Mouse (Mus musculus): ENCODE data around the gene Col4a3. TPM values are rescaled to one million over a fixed set of nuclear protein-coding genes. Genes with fewer than 3 reads are reported as not detected.

Gene Col4a3
- total and polyA plus RNA-seq, 2 experiments from 2014 or later, result 0.27 to 0.35 TPM

DNA sequence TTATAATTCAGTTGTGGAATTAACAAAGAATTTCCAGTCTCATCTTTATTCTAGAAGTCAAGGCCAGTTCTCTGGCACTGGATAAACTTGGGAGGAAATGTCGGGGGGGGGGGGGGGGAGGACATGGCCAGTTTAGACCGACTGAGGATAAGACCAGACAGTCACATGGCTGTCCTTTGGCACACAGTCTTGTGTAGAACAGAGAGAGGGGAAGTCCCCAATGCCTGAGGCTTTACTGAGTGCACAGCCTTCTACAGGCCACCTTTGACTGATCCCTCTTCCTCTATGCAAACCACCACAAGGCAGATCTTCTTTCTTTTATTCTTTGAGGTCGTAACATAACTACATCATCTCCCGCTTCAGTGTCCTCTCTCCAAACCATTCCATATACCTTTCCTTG lies 49.6 kb downstream of the Col4a3 start:
- 91% methylated on average over 3 of the region's 4 CpGs for WGBS
- DNase-seq (ENCODE audit: low spot score) (no peak), ATAC-seq (ENCODE audit: low FRiP score) (no peak)
- Histone ChIP-seq H3K4me2 (ENCODE audit: low read depth, low read length, poor library complexity, severe bottlenecking) (no peak overlapping the region), H3K27me3 (ENCODE audit: insufficient read depth, low read length) (no peaks in the 10 kb centered on the region), H3K4me1 (ENCODE audit: insufficient read depth, low read length) (no peaks in the 10 kb centered on the region), H3K9me3 (ENCODE audit: low read length) (no peaks in the 10 kb centered on the region), H3K36me3 (ENCODE audit: insufficient read depth, low read length) (no peaks in the 10 kb centered on the region), H3K9ac (replicated peaks; ENCODE audit: low read length, poor library complexity, severe bottlenecking) (no peak overlapping the region), H3K27ac (ENCODE audit: low read depth, low read length) (no peak overlapping the region), H3K4me3 (ENCODE audit: low read depth, low read length) (no peak overlapping the region)
- TF ChIP-seq CTCF (IDR thresholded peaks at IDR 0.05), result no peak

DNA sequence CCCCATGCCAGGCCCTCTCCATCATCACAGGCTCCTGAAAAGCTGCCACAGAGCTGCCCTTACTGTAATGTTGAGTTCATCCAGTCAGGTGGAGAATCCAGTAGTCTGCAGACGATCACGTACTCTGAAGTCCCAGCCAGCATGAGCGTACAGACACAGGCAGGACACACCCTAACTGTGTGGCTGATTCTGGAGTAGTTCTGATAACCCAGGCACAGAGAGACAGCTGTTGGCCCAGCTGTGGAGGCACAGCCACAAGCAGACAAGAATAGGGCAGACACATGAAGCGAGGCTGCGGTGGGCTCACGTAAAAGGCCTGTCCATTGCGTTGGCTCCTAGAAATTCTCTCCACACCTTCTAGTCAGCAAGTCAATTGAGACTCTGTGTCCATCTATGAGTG lies 50.7 kb downstream of the Col4a3 start:
- H3K4me2 ChIP-seq (ENCODE audit: low read depth, low read length, poor library complexity, severe bottlenecking), result no peak overlapping the region
- no peaks in the 10 kb centered on the region for H3K27me3 ChIP-seq (ENCODE audit: insufficient read depth, low read length)
- no peak for ATAC-seq (ENCODE audit: low FRiP score)
- H3K36me3 ChIP-seq (ENCODE audit: insufficient read depth, low read length), result no peaks in the 10 kb centered on the region
- H3K27ac ChIP-seq (ENCODE audit: low read depth, low read length), result no peak overlapping the region
- no peak for DNase-seq (ENCODE audit: low spot score)
- TF ChIP-seq CTCF (IDR thresholded peaks at IDR 0.05), result no peak
- no peak overlapping the region for H3K4me3 ChIP-seq (ENCODE audit: low read depth, low read length)
- 95% methylated on average over 7 of the region's 7 CpGs for WGBS
- no peaks in the 10 kb centered on the region for H3K4me1 ChIP-seq (ENCODE audit: insufficient read depth, low read length)
- no peak overlapping the region for H3K9ac ChIP-seq (replicated peaks; ENCODE audit: low read length, poor library complexity, severe bottlenecking)
- no peaks in the 10 kb centered on the region for H3K9me3 ChIP-seq (ENCODE audit: low read length)

DNA sequence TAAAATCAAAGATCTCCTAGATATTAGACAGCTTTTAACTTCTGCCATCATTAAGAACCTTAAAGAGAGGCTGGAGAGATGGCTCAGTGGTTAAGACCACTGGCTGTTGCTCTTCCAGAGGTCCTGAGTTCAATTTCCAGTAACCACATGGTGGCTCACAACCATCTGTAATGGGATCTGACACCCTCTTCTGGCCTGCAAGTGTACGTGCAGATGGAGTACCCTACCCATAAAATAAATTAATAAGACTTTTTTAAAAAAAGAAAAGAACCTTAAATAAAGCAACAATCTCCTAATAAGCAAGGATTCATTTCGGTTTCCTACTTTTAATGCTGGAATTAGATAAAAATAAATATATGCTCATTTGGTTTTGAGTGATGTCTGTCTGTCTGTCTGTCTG lies 51.7 kb downstream of the Col4a3 start:
- Histone ChIP-seq H3K27me3 (ENCODE audit: insufficient read depth, low read length) (no peaks in the 10 kb centered on the region), H3K9me3 (ENCODE audit: low read length) (no peaks in the 10 kb centered on the region), H3K27ac (ENCODE audit: low read depth, low read length) (no peak overlapping the region), H3K4me1 (ENCODE audit: insufficient read depth, low read length) (no peaks in the 10 kb centered on the region), H3K4me2 (ENCODE audit: low read depth, low read length, poor library complexity, severe bottlenecking) (no peak overlapping the region), H3K36me3 (ENCODE audit: insufficient read depth, low read length) (no peaks in the 10 kb centered on the region), H3K4me3 (ENCODE audit: low read depth, low read length) (no peak overlapping the region), H3K9ac (replicated peaks; ENCODE audit: low read length, poor library complexity, severe bottlenecking) (no peak overlapping the region)
- TF ChIP-seq CTCF (IDR thresholded peaks at IDR 0.05), result no peak
- WGBS, result 86% methylated on average over 2 of the region's 2 CpGs
- DNase-seq (ENCODE audit: low spot score), result no peak
- ATAC-seq (ENCODE audit: low FRiP score), result no peak

DNA sequence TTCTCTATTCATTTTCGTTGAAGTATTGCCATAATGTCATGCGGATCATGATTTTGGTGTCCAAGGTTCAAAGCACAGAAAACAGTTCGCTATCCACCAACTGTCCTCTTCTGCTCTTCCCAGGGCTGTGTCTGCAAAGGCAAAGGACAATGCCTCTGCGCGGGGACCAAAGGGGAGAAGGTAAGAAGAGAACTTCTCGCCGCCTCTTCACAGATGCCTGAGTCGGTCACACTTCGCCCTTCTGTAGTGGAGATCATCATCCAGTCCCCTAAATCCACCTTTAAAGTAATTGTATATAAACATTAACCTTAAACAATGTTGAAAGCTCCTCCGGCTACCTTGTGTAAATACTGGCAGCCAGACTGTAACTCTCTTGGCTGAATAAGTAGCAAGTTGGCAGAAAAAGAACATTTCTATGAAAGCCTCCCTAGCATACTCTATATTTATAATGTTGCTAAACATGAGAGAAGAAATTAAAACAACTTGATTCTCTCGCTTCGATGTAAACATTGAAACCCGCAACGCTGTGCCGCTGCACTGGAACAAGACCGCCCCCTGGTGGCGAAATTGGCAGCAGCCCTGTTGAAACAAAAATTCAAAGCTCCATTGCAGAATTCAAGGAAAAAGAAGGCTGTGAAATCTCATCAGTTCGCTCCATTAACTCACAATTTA lies 54.7 kb downstream of the Col4a3 start:
- ATAC-seq (ENCODE audit: low FRiP score) (no peak), DNase-seq (ENCODE audit: low spot score) (peak; percentile 74)
- Histone ChIP-seq H3K4me3 (ENCODE audit: low read depth, low read length) (peak overlapping the region; percentile 20; the same call in 1 of the 2 replicates), H3K27me3 (ENCODE audit: insufficient read depth, low read length) (no peaks in the 10 kb centered on the region), H3K9me3 (ENCODE audit: low read length) (no peaks in the 10 kb centered on the region), H3K36me3 (ENCODE audit: insufficient read depth, low read length) (no peaks in the 10 kb centered on the region), H3K9ac (replicated peaks; ENCODE audit: low read length, poor library complexity, severe bottlenecking) (no peak overlapping the region), H3K4me1 (ENCODE audit: insufficient read depth, low read length) (no peaks in the 10 kb centered on the region), H3K4me2 (ENCODE audit: low read depth, low read length, poor library complexity, severe bottlenecking) (peak overlapping the region; percentile 39), H3K27ac (ENCODE audit: low read depth, low read length) (no peak overlapping the region)
- 38% methylated on average over 18 of the region's 18 CpGs for WGBS
- peak; percentile 98 for TF ChIP-seq CTCF (IDR thresholded peaks at IDR 0.05)

DNA sequence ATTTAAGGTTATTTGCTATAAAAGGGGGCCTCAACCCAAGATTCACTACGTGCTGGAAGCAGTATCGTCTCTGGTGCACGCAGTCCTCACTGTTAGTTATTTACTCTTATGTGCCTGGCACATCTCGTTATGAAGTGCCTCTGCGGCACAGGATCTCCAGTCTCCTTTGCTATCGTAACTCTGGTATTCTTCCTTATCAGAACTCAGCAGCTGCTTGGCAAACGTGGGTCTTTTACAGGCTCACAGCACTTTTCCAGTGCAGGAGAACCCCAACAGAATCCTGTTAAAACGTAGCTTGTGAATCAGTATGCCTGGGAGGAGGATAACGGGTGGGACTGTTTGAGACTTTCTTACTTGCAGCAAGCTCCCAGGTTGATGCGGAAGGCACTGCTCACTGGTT lies 61.3 kb downstream of the Col4a3 start:
- no peaks in the 10 kb centered on the region for H3K36me3 ChIP-seq (ENCODE audit: insufficient read depth, low read length)
- H3K4me1 ChIP-seq (ENCODE audit: insufficient read depth, low read length), result no peaks in the 10 kb centered on the region
- no peak overlapping the region for H3K4me3 ChIP-seq (ENCODE audit: low read depth, low read length)
- H3K27ac ChIP-seq (ENCODE audit: low read depth, low read length), result no peak overlapping the region
- H3K9me3 ChIP-seq (ENCODE audit: low read length), result no peaks in the 10 kb centered on the region
- ATAC-seq (ENCODE audit: low FRiP score), result no peak
- WGBS, result 61% methylated on average over 10 of the region's 10 CpGs
- no peak for DNase-seq (ENCODE audit: low spot score)
- H3K9ac ChIP-seq (replicated peaks; ENCODE audit: low read length, poor library complexity, severe bottlenecking), result no peak overlapping the region
- no peaks in the 10 kb centered on the region for H3K27me3 ChIP-seq (ENCODE audit: insufficient read depth, low read length)
- no peak overlapping the region for H3K4me2 ChIP-seq (ENCODE audit: low read depth, low read length, poor library complexity, severe bottlenecking)
- no peak for TF ChIP-seq CTCF (IDR thresholded peaks at IDR 0.05)

DNA sequence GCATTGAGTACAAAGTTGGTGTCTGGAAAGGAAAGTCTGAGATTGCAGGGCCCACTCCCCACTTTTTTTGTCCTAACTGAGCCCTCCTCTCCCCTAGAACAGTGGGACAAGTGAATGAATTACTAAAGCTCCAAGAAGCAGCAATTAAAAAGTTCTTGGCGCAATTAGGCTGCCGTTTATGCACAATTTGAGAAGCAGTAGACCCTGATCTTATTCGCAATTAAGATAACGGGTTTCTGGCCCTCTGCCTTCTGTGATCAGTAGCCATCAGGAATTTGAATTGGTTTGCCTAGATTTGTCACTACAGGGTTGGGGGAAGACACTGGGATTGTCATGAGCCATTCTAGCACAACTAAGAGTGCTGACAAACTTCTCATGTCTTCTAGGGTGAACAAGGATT lies 64.1 kb downstream of the Col4a3 start:
- DNase-seq (ENCODE audit: low spot score) (no peak), ATAC-seq (ENCODE audit: low FRiP score) (no peak)
- no peak overlapping the region for H3K4me3 ChIP-seq (ENCODE audit: low read depth, low read length)
- H3K36me3 ChIP-seq (ENCODE audit: insufficient read depth, low read length), result no peaks in the 10 kb centered on the region
- H3K27ac ChIP-seq (ENCODE audit: low read depth, low read length), result no peak overlapping the region
- H3K4me2 ChIP-seq (ENCODE audit: low read depth, low read length, poor library complexity, severe bottlenecking), result no peak overlapping the region
- 92% methylated on average over 4 of the region's 4 CpGs for WGBS
- no peaks in the 10 kb centered on the region for H3K4me1 ChIP-seq (ENCODE audit: insufficient read depth, low read length)
- H3K27me3 ChIP-seq (ENCODE audit: insufficient read depth, low read length), result no peaks in the 10 kb centered on the region
- no peak for TF ChIP-seq CTCF (IDR thresholded peaks at IDR 0.05)
- H3K9ac ChIP-seq (replicated peaks; ENCODE audit: low read length, poor library complexity, severe bottlenecking), result no peak overlapping the region
- no peaks in the 10 kb centered on the region for H3K9me3 ChIP-seq (ENCODE audit: low read length)

All from midbrain, postnatal 0 days (tissue).